Mouse (Mus musculus): ENCODE data around the gene Ccdc57.
"Not testable (repeated sequence)": the region's sequence is repeated elsewhere in the genome, so short reads cannot be mapped to it uniquely, and the experiment has no call there.

Gene Ccdc57

GRCm38 (mm10) chr11:120781361-120781760, 151.3 kb downstream of the Ccdc57 start:
- not testable (repeated sequence) for DNase-seq

- no peak for DNase-seq
Measured at GRCm38 (mm10) chr11:120779876-120780275, 152.8 kb downstream of the Ccdc57 start.

- no peak for DNase-seq
Measured at GRCm38 (mm10) chr11:120777123-120777522, 155.5 kb downstream of the Ccdc57 start.
